In the genomic region with DNA sequence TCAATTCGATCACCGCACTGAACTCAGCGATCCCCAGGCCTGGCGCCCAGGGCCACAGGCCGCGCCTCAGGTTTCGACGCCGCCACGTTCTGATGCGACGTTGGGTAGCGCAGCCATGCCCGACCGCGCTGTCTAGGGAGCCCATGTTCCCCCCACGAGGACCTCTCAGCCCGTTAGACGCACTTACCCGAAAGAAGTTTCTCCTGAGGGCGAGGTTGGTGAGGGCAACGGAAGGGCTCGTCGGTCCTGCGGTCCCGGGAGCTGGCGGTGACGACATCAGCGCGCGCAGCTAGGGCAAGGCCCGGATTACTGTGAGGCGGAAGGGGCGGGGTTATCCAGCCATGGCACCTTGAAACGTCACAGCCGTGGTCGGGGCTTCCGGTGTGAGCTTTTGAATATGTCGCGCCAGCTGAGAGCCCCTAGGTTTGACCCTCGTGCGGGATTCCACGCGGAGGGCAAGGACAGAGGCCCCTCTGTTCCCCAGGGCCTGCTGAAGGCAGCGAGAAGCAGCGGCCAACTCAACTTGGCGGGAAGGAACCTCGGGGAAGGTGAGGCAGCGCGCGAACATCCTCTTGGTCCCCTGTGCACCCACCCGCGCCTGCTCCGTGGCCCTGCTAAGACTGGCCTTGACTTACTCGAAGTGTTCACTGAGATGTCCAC, we compare ENCODE assay signal across 8 mouse cellular contexts. TPM values are rescaled to one million over a fixed set of nuclear protein-coding genes. Genes with fewer than 3 reads are reported as not detected.
DNase-seq lines count a peak whose midpoint lies in the region; ATAC-seq lines count a peak whose summit lies in the region.

A gene (minus strand): TSS at position 311 of the 660 bp plus-strand sequence.
A gene (plus strand): TSS at position 334 of the 660 bp plus-strand sequence.

- H3K4me3 ChIP-seq in hindbrain, embryonic 15.5 days: peak within 1 kb of the TSS; percentile 96

- H3K27me3 ChIP-seq in hindbrain, embryonic 15.5 days: no peaks in the 10 kb centered on the region

- H3K36me3 ChIP-seq in hindbrain, embryonic 15.5 days: no peaks in the 10 kb centered on the region

- H3K4me2 ChIP-seq in hindbrain, embryonic 15.5 days: peak within 1 kb of the TSS; percentile 82

- H3K9me3 ChIP-seq in hindbrain, embryonic 15.5 days: no peaks in the 10 kb centered on the region

- H3K9ac ChIP-seq in hindbrain, embryonic 15.5 days: peak within 1 kb of the TSS; percentile 89

- peak; percentile 97 for ATAC-seq in hindbrain, embryonic 15.5 days (ENCODE audit: low FRiP score, low read depth)

- DNase-seq in R1 (ENCODE audit: low read depth, low spot score): peak; percentile 96
- peak; percentile 95 to 97 for DNase-seq in cerebellum, postnatal 25 days
- DNase-seq in frontal cortex, postnatal 25 days (ENCODE audit: low spot score in 2 of 2): peak; percentile 93 to 94
- DNase-seq in left cerebral cortex, adult 11 months (ENCODE audit: low spot score): peak; percentile 91
- peak; percentile 95 to 96 for DNase-seq in lung, postnatal 4 days
- DNase-seq in retina, postnatal 7 days (ENCODE audit: low read depth, low spot score): peak; percentile 92
- peak; percentile 93 for DNase-seq in urinary bladder, adult 2 months (ENCODE audit: low spot score)

- H3K4me1 ChIP-seq in hindbrain, embryonic 15.5 days (replicated peaks): peaks cover 38% of the 10 kb centered on the region

- under 1% methylated on average over 55 of the region's 55 CpGs for WGBS in hindbrain, embryonic 15.5 days

- peak within 1 kb of the TSS; percentile 89 for H3K27ac ChIP-seq in hindbrain, embryonic 15.5 days (replicated peaks)

RNA-seq across cellular contexts. Expression of the first gene that starts in this region (rescaled TPM):
- 230 and 231 TPM in 2 replicates for polyA plus RNA-seq in hindbrain, embryonic 15.5 days (2015; fragmentation: Nextera tagmentation; extraction: Ambion mirVana)
- 292 and 372 TPM in 2 replicates for polyA plus RNA-seq in urinary bladder, adult 2 months (2012; rRNA removed)

RNA-seq across cellular contexts. Expression of the second gene that starts in this region (rescaled TPM):
- 43.9 and 51.2 TPM in 2 replicates for polyA plus RNA-seq in hindbrain, embryonic 15.5 days (2015; fragmentation: Nextera tagmentation; extraction: Ambion mirVana)
- 16.4 and 17.2 TPM in 2 replicates for polyA plus RNA-seq in urinary bladder, adult 2 months (2012; rRNA removed)

Comparison
In these comparisons a context has a peak if more than half of its experiments do, and no peak if none do; other contexts are left out.
1. Peak in every context shown above with its lines: DNase-seq, ATAC-seq, H3K4me3 ChIP-seq and H3K27ac ChIP-seq.